Mouse (Mus musculus) heart, adult 11 months (tissue): Measurements from ENCODE around the gene Mex3a.

Experiments
- DNase-seq: peaks from one replicate; pipeline ENCODE4 v3.0.0; 2022

Gene Mex3a

DNA sequence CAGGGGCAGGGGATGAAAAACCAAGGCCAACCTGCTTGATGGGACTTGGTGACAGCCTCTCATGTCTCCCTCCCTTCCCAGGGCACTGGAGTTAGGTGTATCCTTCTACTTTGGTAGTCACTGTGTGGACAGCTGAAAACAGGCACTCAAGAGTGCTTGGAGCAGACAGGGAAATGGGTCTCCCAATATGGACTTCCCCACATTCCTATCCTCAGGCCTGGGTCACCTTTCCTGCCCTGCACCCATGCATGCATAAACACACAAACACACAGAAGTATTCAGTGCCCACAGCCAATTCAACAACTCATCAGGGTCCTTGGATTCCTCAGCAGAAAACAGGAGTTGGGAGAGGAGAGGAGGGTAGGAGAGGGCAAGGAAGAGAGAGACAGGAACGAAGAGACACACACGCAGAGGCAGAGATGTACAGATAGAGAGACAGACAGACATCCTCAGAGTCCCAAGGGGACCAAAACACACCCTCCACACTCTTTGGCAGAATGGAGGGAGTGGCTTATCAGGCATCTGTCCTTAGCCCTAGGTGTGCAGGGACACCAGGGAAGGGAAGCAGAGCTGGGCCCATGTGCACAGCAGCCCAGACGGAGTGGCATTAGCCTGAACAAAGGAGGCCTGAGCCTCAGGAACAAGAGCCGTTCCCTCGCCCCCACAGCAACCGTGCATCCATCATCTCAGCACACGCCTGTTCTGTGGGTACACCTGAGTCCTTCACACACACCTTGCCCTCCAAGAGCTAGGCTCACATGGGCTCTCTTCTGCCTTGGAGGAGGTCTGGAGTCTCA is 2.8 kb upstream of the Mex3a start:
- DNase-seq, result peak; percentile 90

DNA sequence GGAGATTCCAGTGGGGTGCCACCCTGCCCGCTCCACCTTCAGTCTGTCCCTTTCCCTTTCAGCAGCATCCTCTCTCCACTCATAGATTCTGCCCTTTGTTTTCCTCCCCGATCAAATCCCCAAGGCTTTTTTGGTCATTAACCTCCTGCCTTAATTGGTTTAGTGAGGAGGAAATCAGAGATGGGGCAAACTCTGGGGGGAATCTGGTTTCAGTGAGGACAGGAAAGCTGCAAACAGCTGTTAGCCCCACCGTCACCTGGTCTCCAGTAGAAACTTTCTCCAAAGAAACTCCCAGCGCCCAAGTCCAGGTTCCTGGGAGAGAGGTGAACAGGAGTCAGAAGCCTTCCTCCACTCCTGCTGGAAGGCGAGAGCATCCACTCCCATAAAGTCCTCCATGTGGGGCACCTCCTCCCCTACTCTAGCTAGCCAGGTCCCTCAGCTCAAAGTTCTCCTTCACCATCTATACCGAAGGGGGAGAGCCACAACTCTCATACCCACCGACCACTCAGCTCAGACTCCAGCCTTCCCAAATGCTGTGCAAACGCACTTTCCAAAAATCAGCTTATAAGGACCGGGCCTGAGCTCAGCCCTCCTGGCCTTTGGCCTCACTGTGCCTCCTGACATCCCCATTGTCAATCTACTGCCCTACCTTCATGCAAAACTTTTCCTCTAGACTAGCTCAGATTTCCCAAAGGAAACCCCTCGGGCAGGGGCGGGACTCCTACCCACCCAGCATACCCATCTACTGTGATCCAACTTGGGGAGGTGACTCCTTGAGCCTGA is 1.9 kb upstream of the Mex3a start:
- peak; percentile 91 for DNase-seq

DNA sequence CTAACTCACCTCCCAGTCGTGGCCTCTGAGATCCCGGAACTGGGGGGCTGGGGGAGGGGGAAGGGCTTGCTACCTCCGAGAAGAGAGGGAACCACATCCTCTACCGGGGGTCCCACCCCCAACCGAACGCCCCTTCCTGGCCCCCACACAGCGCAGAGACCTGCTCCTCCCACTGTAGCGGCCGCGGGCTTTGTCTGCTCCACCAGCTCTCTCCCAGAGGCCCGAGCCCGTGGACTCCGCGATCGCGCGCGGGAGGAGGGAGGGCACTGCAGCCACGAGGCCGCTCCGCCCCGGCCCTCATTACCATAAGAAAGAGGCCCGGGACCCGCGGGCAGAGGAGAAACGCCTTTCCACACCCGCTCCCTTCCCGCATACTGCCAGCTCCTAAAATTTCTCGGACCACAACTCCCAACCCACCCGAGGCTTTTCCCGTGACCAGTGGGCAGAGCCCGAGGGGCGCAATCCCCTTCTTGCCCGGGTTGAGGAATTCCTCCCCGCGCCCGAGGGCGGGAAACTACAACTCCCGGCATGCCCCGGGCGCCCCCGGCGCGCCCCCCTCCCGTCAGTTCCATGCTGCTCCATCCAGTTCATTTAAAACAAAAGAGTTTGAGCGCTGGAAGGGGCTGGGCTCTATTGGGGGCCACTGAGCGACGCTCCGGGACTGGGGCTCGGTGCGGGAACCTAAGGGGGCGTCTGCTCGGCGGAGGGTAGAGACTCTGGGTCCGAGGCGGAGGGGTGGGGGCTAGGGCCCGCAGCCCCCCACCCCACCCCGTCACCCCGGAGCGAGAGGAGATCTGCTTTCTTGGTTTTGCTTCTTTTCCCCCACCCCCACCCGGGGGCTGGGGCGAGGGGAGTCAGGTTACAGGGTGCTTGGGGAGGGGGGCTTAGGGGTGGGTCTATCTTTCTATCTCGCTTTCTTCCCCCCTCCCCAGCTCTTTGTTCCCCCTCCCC is 572 bp upstream of the Mex3a start:
- DNase-seq, result peak; percentile 98

DNA sequence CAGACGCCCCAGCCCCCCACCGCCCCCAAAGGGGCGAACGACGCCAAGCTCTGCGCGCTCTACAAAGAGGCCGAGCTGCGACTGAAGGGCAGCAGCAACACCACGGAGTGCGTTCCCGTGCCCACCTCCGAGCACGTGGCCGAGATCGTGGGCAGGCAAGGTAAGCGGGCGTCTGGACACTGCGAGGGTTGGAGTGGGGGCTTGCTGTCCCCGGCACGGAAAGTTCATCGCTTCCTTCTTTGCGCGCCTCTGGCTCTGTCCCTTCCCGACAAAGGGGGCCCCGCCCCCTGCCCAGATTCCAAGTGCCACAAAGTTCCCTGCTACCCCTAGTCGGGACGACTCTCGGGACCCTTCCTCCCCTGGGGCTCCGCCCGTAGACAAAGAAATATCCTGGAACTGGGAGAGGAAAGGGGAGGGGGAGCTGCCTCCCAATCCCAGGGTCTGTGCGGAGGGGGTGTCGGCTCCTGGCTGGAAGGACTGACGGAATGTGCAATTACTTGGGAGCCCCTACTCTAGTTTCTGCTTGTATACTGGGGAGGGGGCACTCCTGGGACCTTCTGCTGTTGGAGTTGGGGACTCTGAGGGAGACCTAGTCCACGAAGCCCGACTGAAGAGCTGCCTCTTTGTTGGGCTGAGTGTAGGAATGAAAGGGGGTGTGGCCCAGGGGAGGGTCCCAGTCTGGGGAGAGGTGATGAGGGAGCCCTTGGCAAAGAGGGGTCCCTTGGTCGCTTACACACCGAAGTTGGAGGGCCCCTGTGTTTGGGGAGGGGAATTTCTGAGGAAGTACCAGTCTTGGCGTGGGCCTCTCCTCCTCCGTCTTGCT is 705 bp downstream of the Mex3a start:
- peak; percentile 94 for DNase-seq

DNA sequence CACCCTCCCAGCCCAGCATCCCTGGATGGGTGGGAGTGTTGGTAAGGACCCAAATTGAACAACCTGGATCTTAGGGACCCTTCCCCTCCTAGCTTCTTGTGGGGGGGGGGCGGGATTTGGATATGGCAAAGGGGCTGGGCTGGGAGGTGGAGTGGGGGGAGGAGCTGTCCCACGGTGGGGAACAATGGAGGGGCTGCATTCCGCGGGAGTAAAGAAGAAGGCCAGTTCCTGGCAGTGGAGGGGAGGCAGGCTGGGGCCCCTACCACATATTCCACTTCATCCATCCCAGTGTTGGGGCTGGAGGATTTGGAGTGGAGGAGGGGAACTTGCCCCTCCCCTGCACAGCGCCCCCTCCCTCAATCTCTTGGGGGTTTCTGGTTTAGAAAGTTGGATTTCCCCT is 1.5 kb downstream of the Mex3a start:
- DNase-seq, result peak; percentile 90

DNA sequence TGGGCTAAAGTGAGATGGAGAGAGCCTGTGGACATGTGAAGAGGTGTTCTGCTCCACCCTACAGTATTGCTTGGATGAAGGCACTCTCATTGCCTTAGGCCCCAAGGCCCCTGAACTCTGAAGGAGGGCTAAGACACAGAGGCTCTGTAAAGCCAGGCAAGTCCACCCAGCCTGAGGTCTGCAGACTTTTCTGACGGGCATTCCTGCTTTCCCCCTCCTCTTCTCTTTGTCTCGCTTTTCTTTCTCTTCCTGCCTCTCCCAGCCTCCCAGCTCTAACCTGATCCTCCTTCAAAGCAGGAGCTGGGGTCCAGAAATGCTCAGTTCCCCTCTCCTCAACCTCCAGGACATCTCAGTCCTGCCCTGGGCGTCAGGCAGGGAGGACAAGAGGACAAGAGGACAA is 2.8 kb downstream of the Mex3a start:
- peak; percentile 87 for DNase-seq

DNA sequence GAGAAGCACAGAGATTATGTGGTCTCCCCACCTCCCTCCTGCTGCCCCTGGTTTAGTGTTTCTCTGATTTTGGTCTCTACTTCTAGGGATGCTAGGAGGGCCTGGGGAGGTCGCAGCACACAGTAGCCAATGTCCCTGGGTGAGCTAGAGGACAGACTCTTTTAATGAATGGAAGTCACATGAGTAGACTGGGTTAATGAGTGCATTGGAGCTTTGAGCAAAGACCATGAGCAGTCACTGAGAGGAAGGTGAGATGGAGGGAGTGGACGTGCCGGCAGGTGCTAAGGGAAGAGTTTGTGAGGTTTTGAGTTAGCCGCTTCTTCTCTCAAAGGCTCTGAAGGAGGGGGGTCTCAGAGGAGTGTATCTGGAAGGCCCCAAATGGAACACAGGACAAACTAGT is 3.3 kb downstream of the Mex3a start:
- DNase-seq, result no peak

DNA sequence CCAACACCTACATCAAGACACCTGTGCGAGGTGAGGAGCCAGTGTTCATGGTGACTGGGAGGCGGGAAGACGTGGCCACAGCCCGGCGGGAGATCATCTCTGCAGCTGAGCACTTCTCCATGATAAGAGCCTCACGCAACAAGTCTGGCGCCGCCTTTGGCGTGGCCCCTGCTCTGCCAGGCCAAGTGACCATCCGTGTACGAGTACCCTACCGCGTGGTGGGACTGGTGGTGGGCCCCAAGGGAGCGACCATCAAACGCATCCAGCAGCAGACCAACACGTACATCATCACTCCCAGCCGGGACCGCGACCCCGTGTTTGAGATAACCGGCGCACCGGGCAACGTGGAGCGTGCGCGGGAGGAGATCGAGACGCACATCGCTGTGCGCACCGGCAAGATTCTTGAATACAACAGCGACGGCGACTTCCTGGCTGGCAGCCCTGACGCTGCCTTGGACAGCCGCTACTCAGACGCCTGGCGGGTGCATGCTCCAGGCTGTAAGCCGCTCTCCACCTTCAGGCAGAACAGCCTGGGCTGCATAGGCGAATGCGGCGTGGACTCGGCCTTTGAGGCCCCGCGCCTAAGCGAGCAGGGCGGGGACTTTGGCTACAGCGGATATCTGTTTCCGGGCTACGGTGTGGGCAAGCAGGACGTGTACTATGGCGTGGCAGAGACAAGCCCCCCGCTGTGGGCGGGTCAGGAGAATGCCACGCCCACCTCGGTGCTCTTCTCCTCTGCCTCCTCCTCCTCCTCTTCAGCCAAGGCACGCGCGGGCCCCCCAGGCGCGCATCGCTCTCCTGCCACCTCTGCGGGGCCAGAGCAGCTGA is 4.1 kb downstream of the Mex3a start:
- DNase-seq, result peak; percentile 99

DNA sequence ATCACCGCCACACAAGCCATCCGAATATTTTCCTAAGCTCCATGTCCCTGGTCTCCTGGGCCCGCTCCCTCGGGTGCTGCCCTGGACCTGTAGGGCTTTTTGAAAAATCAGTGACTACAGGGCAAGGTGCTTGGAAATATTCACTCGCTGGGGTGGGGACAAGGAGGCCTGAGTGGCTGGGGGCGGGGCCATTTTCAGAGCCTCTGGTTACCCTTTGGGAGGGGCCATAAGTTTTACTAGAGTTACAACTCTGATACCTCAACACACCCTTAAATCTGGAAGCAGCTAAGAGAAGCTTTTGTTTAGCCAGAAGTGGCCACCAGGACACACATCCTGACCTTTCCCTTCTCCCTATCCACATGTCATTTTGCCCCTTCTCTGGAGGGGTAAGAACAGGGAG is 5.0 kb downstream of the Mex3a start:
- no peak for DNase-seq

DNA sequence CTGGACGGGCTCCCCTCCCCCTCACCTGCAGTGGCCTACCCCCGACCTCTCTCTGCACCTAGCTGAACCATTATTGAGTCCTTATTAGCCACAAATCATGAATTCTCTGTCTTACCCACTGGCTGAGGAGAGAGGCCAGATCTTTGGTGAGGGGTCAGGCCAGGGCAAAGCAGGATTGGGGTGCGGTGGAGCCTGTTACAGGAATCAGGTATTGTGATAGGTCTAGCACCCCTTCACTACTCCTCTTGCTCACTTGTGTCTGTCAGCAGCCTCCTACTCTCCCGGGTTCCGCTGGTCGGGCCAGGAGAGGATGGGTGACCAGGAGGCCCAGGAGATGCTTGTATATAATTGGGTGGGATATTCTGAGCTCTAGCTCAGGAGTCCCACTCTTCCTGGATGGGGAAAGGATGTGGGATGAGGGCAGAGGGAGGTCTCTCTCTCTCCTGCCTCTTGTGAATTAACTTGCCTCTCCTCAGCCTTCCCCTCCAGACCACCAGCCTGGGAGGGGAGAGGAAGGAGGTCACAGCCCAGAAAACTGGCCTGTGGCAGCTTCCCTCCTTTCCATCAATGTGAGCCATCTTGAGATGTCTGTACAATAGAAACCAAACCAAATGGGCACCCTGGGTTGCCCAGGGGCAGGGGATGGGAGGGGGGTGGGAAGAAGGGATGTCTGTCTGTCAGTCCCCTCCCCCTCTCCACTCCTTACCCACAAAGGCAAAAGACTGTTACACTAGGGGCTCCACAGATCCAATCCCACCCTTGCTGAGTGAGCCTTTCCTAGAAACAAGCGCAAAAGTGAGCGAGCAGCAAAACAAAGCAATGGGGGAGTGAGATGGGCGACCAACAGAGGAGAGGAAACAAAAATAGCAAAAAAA is 6.3 kb downstream of the Mex3a start:
- DNase-seq, result peak; percentile 90

DNA sequence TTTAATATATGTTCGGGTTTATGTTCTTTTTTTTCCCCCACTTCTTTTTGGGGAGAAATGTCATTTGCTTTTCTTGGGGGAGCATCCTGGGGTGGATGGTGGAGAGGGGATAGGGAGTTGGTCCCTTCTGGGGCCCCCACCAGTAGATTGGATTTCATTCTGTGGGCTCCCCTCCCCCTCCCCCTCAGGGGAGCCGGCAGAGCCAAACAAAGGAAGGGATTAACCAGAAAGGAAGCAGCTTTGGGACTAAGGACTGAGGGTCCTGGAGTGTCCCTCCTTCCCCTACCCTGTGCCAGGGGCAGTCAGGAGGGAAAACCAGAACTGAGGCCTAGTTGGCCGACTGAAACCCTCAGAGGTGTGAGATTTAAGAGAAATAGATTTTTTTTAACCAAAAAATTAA is 7.2 kb downstream of the Mex3a start:
- DNase-seq, result no peak

DNA sequence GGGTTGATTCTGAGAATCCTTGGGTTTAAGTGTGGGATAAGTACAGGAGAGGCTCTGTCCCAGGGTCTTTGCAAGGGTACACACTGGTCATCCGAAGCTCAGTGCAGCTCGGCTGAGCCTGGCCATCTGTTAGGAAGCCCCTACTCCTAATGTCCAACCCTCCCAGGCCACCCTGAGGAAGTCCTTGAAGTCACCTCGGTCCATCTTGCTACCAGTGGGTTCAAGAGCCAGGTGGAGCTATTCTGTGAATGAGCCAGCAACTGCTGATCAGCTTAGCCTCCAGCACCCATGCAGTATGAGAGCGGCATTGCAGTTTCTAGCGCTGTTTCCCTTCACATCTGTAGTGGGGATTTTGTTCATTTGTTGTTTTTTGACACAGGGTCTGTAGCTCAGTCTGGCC is 7.9 kb downstream of the Mex3a start:
- DNase-seq, result peak; percentile 86

DNA sequence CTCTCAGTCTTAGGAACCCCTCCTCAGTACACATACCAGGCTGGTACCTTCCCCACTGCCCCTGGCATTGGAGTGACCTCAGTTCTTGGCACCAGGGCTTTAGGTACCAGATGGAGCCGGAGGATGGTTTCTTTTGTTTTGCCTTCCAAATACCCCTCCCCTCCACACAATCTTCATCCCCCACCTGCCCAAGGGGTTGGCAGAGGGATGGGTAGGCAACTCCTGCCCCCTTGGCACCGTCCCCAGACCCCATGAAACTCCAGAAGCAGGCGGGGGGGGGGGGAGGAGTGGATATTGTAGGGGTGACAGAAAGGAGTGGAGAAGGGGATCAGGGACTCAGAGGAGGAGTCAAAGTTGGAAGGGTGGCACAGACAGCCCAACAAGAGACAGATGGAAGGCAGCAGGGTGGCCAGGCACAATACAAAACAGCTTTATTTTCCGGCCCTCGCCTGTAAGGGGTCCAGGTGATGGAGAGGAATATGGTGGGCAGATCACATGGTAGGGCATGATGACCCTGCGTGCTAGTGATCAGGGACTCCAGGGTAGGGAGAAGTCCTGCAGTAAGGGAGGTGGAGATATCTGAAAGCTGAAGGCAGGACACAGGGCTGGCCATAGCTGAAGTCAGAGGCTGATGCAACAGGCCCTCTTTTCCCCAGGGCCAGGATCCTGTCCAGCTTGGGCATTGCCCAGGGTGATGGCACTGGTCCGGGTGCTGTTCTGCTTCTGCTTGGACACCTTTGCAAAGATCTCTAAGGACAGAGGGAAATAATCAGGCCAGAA is 9.6 kb downstream of the Mex3a start:
- DNase-seq, result peak; percentile 87

DNA sequence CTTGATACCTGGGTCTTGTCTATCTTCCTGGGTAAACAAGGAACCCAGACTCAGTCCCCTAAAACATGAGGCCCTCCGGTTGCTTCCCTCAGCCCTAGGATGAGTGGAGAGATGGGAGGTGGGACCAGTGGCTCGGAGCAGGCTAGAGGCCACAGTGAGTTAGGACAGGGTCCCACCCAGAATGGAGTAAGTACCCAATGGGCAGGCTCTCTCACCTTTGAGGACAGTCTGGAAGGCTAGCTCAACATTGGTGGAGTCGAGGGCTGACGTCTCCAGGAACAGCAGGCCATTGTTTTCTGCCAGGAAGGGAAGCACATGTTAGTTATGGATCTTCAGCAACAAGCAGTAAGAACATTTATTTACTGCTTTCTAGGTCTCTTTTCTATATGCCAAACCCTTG is 10.3 kb downstream of the Mex3a start:
- DNase-seq, result no peak

DNA sequence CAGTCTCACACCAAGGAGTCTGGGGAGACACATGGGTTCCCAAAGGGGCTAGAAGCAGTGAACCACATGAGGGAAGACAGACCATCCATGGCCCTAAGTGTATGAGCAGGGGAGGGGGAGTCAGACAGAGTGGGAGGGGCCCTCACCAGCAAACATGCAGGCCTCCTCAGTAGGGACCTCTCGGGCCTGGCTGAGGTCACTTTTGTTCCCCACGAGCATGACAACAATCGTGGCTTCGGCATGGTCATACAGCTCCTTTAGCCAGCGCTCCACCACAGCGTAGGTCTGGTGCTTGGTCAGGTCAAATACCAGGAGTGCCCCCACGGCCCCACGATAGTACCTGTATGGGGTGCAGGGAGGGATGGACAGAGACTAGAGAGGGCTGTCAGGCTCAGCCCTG is 11.0 kb downstream of the Mex3a start:
- no peak for DNase-seq

DNA sequence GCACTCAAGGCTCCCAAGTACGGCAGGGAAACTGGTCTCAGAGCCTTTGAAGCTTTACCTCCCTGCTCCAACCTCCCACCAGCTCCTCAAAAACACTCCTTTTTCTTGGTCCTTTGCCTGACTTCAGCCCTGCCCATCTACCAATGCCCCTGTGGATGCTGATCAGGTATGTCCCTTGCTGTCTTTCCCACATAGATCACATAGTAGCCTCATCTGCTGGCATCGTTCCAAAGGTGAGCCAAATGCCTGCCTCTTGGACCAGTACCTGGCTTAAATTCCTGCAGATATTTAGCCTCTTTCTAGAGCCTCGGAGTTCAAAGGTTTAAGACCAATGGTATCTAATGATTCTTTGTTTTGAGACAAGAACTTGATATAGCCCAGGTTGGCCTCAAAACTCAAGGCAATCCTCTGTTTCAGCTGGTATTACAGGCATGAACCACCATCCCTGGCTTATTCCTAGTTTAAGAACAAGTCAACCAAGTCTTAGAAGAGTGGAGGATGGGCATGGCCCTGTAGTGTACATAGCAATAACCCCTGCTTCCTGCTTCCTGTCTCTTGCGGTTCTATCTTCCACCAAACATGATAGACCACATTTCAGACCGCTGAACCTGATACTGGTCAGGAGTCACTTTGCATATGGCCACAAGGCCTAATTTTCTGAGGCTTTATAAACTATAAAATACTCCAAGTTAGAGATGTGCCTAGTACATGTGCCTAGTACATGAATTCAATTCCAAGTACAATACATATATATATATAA is 11.6 kb downstream of the Mex3a start:
- DNase-seq, result no peak

DNA sequence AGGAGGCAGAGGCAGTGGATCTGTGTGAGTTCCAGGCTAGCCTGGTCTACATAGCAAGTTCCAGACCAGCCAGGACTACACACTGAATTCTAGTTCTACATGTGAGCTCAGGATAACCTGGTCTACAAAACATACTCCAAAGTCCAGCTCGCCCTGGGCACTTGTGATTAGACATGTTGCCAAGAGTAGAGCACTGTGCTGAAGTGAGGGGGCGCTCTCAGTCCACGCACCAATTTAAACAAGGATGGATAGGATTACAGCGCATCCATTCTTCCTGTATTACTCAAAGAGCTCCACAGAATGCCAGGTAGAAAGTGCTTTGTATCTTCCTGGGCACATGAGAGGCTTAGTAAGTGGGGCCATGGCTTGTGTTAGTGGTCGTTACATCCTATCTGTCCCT is 12.3 kb downstream of the Mex3a start:
- DNase-seq, result no peak

DNA sequence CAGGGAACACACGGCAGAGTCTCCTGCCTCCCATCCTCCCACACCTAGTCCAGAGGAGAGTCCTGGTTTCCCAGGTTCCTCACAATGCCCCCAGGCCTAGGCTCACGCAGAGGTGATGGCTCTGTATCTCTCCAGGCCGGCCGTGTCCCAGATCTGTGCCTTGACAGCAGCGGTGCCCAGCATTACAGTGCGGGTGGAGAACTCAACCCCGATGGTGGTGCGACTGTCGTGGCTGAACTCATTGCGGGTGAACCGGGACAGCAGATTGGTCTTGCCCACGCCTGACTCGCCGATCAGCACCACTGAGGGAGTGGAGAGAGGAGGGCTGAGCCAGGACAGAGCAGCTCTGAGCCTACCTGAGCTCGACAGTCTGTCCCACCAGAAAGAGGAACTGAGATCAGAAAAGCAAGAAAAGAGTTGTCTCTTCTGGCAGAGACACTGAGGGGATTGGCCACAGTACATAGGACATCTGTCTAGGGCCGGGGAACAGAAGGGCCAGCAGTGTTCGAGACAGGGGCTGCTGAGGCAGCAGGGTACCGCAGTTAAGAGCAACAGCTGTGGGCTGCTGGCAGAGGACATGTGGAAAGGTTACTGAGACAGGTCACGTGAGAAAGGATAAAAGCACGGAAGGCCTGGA is 12.9 kb downstream of the Mex3a start:
- peak; percentile 90 for DNase-seq
